Mouse (Mus musculus) neural tube, embryonic 15.5 days (tissue): ENCODE data around the gene Fam213a. TPM values are rescaled to one million over a fixed set of nuclear protein-coding genes. Genes with fewer than 3 reads are reported as not detected.

Experiments
- ATAC-seq: fragments of 200-750 bp; cut with Nextera tagmentation; 2 replicates; pipeline ENCODE4 v1.8.0; 2017; ENCODE audit warnings: mild to moderate bottlenecking, moderate TSS enrichment, moderate library complexity; ENCODE audit not compliant: low FRiP score
- H3K27ac ChIP-seq: fragments of 300-500 bp; sonication (generic); replicated peaks from 2 replicates; pipeline ENCODE4 v1.5.1; 2015; ENCODE audit warnings: mild to moderate bottlenecking, inconsistent platforms
- H3K27me3 ChIP-seq: fragments of 300-500 bp; sonication (generic); replicated peaks from 2 replicates; pipeline ENCODE4 v1.6.1; 2015; ENCODE audit warnings: inconsistent platforms
- H3K36me3 ChIP-seq: fragments of 300-500 bp; sonication (generic); 2 replicates; pipeline ENCODE4 v1.6.1; 2015; ENCODE audit warnings: inconsistent platforms
- H3K4me1 ChIP-seq: fragments of 300-500 bp; sonication (generic); 2 replicates; pipeline ENCODE4 v1.6.1; 2015; ENCODE audit warnings: inconsistent platforms
- H3K4me2 ChIP-seq: fragments of 300-500 bp; sonication (generic); 2 replicates; pipeline ENCODE4 v1.6.1; 2015; ENCODE audit warnings: inconsistent platforms, mild to moderate bottlenecking, moderate library complexity
- H3K4me3 ChIP-seq: fragments of 300-500 bp; sonication (generic); replicated peaks from 2 replicates; pipeline ENCODE4 v1.5.1; 2015; ENCODE audit warnings: mild to moderate bottlenecking, inconsistent platforms
- H3K9ac ChIP-seq: fragments of 300-500 bp; sonication (generic); replicated peaks from 2 replicates; pipeline ENCODE4 v1.6.1; 2015; ENCODE audit warnings: mild to moderate bottlenecking, inconsistent platforms
- H3K9me3 ChIP-seq: fragments of 300-500 bp; sonication (generic); replicated peaks from 2 replicates; pipeline ENCODE4 v1.6.1; 2016; ENCODE audit warnings: inconsistent platforms
- whole genome bisulfite sequencing: fragments of 180-500 bp; shearing (Covaris S2); methylation state at CpG from one replicate; pipeline ENCODE4 v1.1.7; 2015; ENCODE audit warnings: mixed read lengths; 5-methylcytosine and 5-hydroxymethylcytosine counted together
- polyA plus RNA-seq: library from polyadenylated mRNA; unstranded; fragments of >200 nt; fragmentation: Nextera tagmentation; extraction: Ambion mirVana; gene quantifications from 2 replicates; pipeline ENCODE4 v1.2.1, GENCODE M21; 2015

Fam213a gene
- polyA plus RNA-seq, 1 experiment from 2014 or later: 96.7 TPM

DNA sequence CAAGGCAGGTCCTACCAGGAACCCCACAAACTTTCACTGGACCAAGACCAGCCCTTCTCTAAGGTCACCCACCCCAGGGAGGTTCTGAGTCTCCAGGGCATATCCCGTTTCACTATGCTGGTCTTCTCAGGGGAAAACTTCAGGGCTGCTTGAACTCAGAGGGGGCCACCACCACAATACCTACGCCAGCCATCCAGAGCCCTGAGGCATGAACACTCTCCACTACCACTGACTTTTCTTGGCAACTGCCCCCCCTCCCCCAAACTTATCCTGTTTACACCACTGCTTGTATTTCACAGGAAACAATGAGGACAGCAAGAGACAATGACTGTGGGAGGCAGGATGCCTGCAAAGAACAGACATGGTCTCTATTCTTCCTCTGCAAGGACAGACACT is 54.6 kb downstream of the Fam213a start:
- Histone ChIP-seq H3K36me3 (no peaks in the 10 kb centered on the region), H3K9ac (no peak overlapping the region), H3K4me3 (no peak overlapping the region), H3K27ac (peak overlapping the region; percentile 46), H3K27me3 (no peaks in the 10 kb centered on the region), H3K9me3 (no peaks in the 10 kb centered on the region), H3K4me2 (no peak overlapping the region), H3K4me1 (peaks cover 69% of the 10 kb centered on the region)
- ATAC-seq: no peak
- WGBS: 46% methylated on average over 2 of the region's 2 CpGs

DNA sequence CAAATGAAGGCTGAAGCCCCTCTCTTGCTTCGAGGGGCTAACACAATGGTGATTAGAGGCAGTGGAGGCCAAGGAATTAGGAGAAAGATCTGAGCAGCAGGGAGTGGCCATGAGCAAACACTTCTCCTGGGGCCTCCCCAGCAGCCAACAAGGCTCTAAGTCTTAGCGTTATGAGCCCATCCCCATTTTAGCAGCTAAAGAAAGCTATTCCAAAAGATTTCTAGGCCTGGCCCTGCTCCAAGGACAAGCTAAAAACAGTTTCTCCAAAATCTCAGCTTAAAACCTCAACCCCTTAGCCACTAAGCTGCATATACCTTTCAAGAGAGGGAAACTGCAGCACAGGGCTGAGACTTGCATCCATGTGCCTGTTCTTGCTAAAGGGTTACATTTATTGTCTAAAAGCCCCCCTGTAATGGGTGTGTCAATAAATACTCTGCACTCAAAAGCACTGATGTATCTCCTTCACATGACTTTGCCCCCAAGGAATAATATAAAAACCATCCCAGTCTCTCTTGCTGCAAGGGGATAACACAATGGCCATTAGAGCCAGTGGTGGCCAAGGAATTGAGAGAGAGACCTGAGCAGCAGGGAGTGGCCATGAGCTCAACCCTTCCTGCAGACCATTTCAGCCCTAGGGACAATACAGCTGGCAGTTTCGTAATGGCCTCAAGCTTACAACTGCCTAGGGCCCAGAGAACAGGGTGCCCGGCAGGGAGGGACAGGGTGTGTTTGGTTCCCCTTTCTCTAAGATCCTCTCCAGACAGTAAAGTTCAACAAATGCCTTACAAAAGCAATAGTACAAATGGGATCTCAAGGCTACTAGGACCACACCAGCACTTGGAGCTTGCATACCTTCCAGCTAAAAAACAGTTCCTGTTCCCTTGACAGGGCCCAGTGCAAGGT is 55.3 kb downstream of the Fam213a start:
- no peak for ATAC-seq
- no peaks in the 10 kb centered on the region for H3K36me3 ChIP-seq
- H3K4me2 ChIP-seq: no peak overlapping the region
- no peaks in the 10 kb centered on the region for H3K27me3 ChIP-seq
- peaks cover 72% of the 10 kb centered on the region for H3K4me1 ChIP-seq
- no peak overlapping the region for H3K9ac ChIP-seq
- H3K27ac ChIP-seq: peak overlapping the region; percentile 46
- H3K4me3 ChIP-seq: no peak overlapping the region
- H3K9me3 ChIP-seq: no peaks in the 10 kb centered on the region
- WGBS: 18% methylated on average over 4 of the region's 4 CpGs

DNA sequence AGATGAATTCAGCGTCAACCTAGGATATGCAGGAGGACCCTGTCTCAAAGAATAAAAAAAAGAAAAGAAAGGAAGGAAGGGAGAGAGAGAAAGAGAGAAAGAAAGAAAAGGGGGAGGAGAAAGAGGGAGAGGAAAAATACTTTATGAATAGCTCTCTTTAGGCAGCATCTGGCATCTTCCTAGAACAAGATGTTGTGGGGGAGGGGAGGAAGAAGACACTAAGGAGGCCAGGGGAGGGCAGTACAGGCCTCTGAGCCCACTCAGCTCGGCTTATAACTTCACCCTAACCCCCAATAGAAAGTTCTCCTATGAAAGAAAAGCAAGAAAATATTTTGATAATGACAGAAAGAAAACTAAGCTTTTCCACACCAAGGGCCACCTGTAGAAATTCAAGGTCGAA is 56.0 kb downstream of the Fam213a start:
- Histone ChIP-seq H3K4me3 (no peak overlapping the region), H3K9me3 (no peaks in the 10 kb centered on the region), H3K27me3 (no peaks in the 10 kb centered on the region), H3K4me2 (no peak overlapping the region), H3K36me3 (no peaks in the 10 kb centered on the region), H3K27ac (peak overlapping the region; percentile 46), H3K9ac (no peak overlapping the region), H3K4me1 (peaks cover 73% of the 10 kb centered on the region)
- ATAC-seq: no peak
- 45% methylated on average over 3 of the region's 3 CpGs for WGBS

- peak; percentile 80 for ATAC-seq
- WGBS: 21% methylated on average over 13 of the region's 13 CpGs
- peak overlapping the region; percentile 51 for H3K4me2 ChIP-seq
- no peaks in the 10 kb centered on the region for H3K27me3 ChIP-seq
- H3K9me3 ChIP-seq: no peaks in the 10 kb centered on the region
- H3K36me3 ChIP-seq: no peaks in the 10 kb centered on the region
- peak overlapping the region; percentile 30; the same call in 1 of the 2 replicates for H3K9ac ChIP-seq
- H3K27ac ChIP-seq: peak overlapping the region; percentile 89
- no peak overlapping the region for H3K4me3 ChIP-seq
- H3K4me1 ChIP-seq: peaks cover 68% of the 10 kb centered on the region
Measured at GRCm38 (mm10) chr14:40956252-40957146, 57.1 kb downstream of the Fam213a start.

GRCm38 (mm10) chr14:40955596-40956251 is 57.9 kb downstream of the Fam213a start:
- peaks cover 68% of the 10 kb centered on the region for H3K4me1 ChIP-seq
- H3K4me3 ChIP-seq: no peak overlapping the region

DNA sequence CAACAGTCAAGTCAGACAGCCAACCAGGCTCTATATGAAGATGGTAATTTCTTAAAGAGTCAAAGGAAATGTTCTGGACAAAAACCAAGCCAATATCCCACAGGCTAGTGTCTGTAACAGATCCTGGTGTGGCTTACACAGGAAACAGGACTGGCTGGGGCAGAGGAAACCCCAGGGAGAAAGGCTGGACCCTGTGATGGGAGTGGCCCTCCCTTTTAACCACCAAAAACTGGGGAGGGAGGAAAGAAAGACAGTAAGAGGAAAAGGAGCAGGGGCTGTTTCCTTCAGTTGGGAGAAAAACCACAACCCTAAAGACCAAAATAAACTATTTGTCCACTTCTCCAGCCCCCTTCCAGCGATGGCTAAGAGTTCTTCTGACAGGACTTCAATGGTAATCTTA is 58.4 kb downstream of the Fam213a start:
- no peaks in the 10 kb centered on the region for H3K9me3 ChIP-seq
- no peaks in the 10 kb centered on the region for H3K27me3 ChIP-seq
- no peak overlapping the region for H3K9ac ChIP-seq
- H3K27ac ChIP-seq: peak overlapping the region; percentile 89
- peaks cover 67% of the 10 kb centered on the region for H3K4me1 ChIP-seq
- H3K4me2 ChIP-seq: no peak overlapping the region
- H3K4me3 ChIP-seq: no peak overlapping the region
- no peak for ATAC-seq
- no peaks in the 10 kb centered on the region for H3K36me3 ChIP-seq
- 82% methylated on average over 1 of the region's 1 CpGs for WGBS

More at GRCm38 (mm10) chr14:40955596-40956251, 57.9 kb downstream of the Fam213a start:
- 3% methylated on average over 10 of the region's 10 CpGs for WGBS
- Histone ChIP-seq H3K9me3 (no peaks in the 10 kb centered on the region), H3K9ac (peak overlapping the region; percentile 30), H3K27me3 (no peaks in the 10 kb centered on the region), H3K4me2 (peak overlapping the region; percentile 51), H3K27ac (peak overlapping the region; percentile 89), H3K36me3 (no peaks in the 10 kb centered on the region)
- peak; percentile 68 for ATAC-seq

DNA sequence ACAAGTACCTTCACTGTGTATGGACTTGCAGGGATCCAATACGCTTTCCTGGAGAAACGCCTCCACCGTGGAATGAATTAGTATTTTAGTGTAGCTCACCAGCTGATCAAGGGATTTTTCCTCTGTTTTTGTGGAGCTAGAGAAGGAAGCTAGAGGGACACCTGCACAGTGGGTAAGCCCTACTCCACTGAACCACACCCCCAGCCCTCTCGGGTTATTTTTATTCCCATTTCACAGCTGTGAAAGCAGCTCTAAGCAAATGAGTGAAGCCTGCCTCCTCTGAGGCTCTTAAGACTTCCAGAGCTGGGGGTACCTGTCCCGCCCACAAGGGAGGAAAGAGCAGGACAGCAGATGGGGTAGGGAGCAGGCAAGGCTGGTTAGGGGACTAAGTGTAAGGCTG is 60.2 kb downstream of the Fam213a start:
- Histone ChIP-seq H3K9ac (no peak overlapping the region), H3K27me3 (no peaks in the 10 kb centered on the region), H3K4me1 (peaks cover 70% of the 10 kb centered on the region), H3K27ac (no peak overlapping the region), H3K4me3 (no peak overlapping the region), H3K4me2 (no peak overlapping the region), H3K9me3 (no peaks in the 10 kb centered on the region), H3K36me3 (no peaks in the 10 kb centered on the region)
- no peak for ATAC-seq
- WGBS: 70% methylated on average over 5 of the region's 5 CpGs

DNA sequence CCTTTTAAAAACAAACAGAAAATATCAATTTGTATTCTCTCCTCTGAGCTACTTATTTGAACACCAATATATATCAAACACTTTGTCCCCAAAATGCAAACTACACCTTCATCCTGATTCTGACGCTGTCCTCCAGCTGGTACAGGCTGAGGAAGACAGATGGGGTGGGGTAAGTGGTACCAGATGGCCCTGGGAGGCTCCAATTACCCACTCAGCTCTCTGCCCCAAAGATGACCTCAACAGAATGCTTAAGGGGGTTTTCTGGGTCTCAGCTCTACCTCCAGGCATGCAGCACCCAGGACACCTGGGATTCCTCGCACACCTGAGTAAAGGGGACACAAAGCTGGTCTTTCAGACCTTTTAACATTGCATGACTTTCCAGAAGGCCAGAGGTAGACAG is 60.9 kb downstream of the Fam213a start:
- Histone ChIP-seq H3K27me3 (no peaks in the 10 kb centered on the region), H3K9ac (no peak overlapping the region), H3K4me3 (no peak overlapping the region), H3K27ac (no peak overlapping the region), H3K9me3 (no peaks in the 10 kb centered on the region), H3K4me2 (no peak overlapping the region), H3K4me1 (peaks cover 65% of the 10 kb centered on the region), H3K36me3 (no peaks in the 10 kb centered on the region)
- ATAC-seq: no peak
- whole genome bisulfite sequencing: 42% methylated on average over 2 of the region's 2 CpGs

DNA sequence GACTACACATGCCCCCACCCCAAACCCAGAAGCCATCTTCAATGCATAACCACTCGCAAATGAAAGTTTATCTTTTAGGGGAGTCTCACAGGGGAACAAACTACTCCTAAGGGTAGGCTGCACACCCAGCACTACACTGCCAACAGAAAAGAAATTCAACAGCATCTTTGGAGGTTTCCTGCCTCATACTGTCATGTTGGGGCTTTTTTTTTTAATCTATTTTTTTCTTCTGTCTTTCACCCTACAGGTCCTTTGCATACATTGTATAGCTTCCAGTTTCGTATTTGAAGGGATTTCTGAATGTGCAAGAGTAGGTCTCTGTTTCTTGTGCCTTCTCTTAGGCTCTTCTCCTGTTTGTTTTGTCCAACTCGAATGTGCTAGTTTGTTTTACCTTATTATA is 61.3 kb downstream of the Fam213a start:
- Histone ChIP-seq H3K9ac (no peak overlapping the region), H3K9me3 (no peaks in the 10 kb centered on the region), H3K27me3 (no peaks in the 10 kb centered on the region), H3K4me2 (no peak overlapping the region), H3K4me1 (peaks cover 62% of the 10 kb centered on the region), H3K4me3 (no peak overlapping the region), H3K36me3 (no peaks in the 10 kb centered on the region), H3K27ac (no peak overlapping the region)
- WGBS: 86% methylated on average over 3 of the region's 3 CpGs
- no peak for ATAC-seq

- peaks cover 40% of the 10 kb centered on the region for H3K4me1 ChIP-seq
- H3K27me3 ChIP-seq: no peaks in the 10 kb centered on the region
Measured at GRCm38 (mm10) chr14:40949730-40950614, 63.6 kb downstream of the Fam213a start.

More at GRCm38 (mm10) chr14:40949730-40950614, 63.6 kb downstream of the Fam213a start:
- Histone ChIP-seq H3K4me2 (no peak overlapping the region), H3K27ac (peak overlapping the region; percentile 23; the same call in 1 of the 2 replicates), H3K9ac (no peak overlapping the region), H3K4me3 (no peak overlapping the region), H3K36me3 (no peaks in the 10 kb centered on the region), H3K9me3 (no peaks in the 10 kb centered on the region)
- 72% methylated on average over 7 of the region's 7 CpGs for WGBS
- ATAC-seq: no peak
